Mouse (Mus musculus): ENCODE results near the gene Grasp. TPM values are rescaled to one million over a fixed set of nuclear protein-coding genes. Genes with fewer than 3 reads are reported as not detected.

The Grasp gene
- total RNA-seq, 2 experiments from 2014 or later, result not detected

DNA sequence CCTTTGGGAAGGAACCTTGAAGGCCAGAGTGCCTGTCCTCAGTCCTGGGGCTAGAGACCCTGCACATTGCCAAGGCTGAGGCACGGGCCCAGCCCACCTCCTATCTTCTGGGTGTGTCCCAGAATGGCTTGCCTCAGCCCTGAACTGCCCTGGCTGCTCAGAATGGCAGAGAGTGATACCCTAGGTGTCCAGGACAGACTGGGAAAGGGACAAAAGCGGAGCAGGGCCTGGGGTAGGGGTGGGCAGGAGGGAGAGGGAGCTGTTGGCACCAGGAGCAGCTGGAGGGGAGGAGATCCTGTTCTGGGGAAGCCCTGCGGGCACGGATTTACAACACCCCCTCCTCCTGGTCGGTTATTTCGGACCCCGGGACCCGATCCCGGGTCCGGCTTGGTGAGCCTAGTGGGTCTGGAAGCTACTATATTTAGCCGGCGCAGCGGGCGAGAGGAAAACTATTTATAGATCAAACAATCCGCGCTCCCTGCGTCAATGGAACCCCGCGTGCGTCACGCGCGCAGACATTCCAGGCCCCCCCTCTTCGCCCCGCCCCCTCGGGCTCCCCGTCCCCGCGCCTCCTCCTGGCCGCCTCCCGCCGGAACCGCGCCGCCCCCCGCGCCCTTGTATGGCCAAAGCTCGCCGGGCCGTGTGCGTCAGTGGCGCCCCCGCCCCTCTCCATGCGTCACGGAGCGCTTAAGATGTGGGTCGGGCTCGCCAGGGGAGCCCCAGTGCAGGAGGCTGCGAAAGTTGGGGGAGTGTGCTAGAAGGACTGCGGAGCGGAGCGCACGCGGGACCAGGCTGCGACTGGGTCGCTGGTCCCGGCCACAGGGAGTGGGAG is 42.4 kb downstream of the Grasp start:
- ATAC-seq (replicated peaks; ENCODE audit: low FRiP score, low TSS enrichment, poor library complexity, severe bottlenecking), result peak; percentile 29; the same call in 1 of the 2 replicates

DNA sequence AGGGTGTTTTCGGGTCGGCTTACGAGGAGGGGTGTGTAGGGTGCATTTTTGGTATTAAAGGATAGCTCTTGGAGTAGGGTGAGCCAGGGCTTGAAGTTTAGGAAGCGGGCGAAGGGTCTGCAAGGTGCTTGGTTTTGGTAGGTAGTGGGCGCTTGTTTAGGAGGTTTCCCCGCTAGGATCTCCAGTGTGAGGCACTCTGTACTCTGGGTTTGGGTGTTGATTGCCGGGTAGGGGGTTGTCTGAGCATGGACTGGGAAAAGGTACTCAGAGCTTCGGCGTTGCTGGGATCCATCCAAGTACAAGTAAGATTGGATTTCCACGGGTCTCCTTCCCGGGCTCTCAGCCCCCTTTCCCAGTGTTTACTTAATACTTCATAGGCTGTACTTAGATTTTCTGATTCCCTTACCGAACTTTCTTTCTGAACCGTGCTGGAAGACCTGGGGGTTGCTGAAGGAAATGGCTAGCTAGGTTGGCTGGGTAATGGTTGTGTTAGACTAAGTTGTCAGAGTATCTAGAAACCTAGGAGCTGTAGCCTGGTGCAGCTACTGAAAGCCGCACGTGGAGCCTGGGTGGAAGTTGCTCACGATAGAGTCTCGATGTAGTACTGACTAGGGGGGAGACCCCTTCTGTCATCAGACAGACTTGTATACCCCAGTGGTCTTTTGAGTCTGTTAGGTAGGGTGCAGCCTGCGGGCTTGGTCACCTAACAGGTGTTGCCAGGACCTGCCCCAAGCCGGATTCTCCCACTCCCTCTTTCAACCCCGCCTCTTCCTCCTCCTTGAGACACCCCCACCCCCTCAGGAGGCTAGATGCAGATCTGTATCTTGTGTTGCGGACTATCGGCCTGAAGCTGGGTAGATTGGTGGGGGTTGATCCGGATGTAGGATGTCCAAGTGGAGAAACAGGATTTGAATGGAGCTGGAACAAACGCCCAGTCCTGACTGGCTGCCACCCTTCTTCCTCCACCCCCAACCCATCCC is 43.4 kb downstream of the Grasp start:
- ATAC-seq (replicated peaks; ENCODE audit: low FRiP score, low TSS enrichment, poor library complexity, severe bottlenecking), result no peak

DNA sequence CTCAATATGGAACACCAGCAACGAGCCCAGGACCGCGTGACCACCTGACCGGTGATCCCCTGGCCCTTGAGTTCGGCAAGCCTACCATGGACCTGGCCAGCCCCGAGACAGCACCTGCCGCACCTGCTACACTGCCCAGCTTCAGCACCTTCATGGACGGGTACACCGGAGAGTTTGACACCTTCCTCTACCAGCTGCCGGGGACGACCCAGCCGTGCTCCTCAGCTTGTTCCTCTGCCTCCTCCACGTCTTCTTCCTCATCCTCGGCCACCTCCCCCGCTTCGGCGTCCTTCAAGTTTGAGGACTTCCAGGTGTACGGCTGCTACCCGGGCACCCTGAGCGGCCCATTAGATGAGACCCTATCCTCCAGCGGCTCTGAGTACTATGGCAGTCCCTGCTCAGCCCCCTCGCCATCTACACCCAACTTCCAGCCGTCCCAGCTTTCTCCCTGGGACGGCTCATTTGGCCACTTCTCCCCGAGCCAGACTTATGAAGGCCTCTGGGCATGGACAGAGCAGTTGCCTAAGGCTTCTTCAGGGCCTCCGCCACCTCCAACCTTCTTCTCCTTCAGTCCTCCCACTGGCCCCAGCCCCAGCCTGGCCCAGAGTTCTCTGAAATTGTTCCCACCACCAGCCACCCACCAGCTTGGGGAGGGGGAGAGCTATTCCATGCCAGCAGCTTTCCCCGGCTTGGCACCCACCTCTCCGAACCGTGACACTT is 46.3 kb downstream of the Grasp start:
- ATAC-seq (replicated peaks; ENCODE audit: low FRiP score, low TSS enrichment, poor library complexity, severe bottlenecking), result no peak

- no peak for ATAC-seq (replicated peaks; ENCODE audit: low FRiP score, low TSS enrichment, poor library complexity, severe bottlenecking)
Measured at GRCm38 (mm10) chr15:101271107-101271506, 47.1 kb downstream of the Grasp start.

DNA sequence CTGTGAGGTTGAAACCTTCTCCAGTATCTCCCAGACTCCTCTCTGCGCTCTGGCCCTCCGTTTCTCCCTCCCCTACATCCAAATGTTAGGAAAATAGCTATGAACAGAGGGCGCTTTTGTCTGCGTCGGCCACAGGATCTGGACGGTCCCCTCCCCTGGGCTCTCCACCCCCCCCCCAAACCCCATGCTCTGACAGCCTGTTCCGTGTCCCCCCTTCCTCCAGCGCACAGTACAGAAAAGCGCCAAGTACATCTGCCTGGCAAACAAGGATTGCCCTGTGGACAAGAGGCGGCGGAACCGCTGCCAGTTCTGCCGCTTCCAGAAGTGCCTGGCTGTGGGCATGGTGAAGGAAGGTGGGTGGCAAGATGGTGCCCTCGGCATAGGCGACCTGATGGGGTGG is 47.5 kb downstream of the Grasp start:
- no peak for ATAC-seq (replicated peaks; ENCODE audit: low FRiP score, low TSS enrichment, poor library complexity, severe bottlenecking)

GRCm38 (mm10) chr15:101274380-101274779 is 50.4 kb downstream of the Grasp start:
- no peak for ATAC-seq (replicated peaks; ENCODE audit: low FRiP score, low TSS enrichment, poor library complexity, severe bottlenecking)

GRCm38 (mm10) chr15:101277351-101277899 is 53.4 kb downstream of the Grasp start:
- no peak for ATAC-seq (replicated peaks; ENCODE audit: low FRiP score, low TSS enrichment, poor library complexity, severe bottlenecking)

GRCm38 (mm10) chr15:101278589-101278988 is 54.6 kb downstream of the Grasp start:
- no peak for ATAC-seq (replicated peaks; ENCODE audit: low FRiP score, low TSS enrichment, poor library complexity, severe bottlenecking)

DNA sequence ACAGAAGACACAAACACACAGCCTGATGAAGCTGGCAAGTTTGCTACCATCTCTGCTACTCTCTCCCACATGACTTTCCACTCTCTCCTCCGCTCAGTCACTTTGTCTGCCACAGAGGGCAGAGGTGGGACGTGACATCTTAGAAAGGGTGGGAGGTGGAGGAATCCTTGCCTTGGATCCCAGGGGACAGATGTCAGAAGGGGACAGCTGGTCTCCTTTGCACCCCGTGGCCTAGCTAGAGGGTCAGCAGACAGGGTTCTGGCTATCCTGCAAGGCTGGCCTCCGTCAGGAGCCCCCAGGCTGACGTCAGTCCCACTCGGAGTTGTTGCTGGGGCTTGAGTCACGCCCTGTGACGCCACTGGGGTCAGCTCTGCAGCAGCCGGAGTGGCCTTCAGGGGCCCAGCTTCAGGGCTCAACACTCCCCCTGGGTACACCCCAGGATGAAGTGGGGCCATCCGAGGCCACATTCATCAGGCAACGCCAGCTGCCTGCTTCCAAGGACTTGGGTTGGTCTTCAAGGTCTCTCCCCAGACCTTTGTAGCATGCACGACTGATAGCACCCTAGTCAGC is 55.5 kb downstream of the Grasp start:
- no peak for ATAC-seq (replicated peaks; ENCODE audit: low FRiP score, low TSS enrichment, poor library complexity, severe bottlenecking)

Other genes with a start within 250 kb of the Grasp start
- gene Gm47841, start 176.8 kb upstream of the Grasp start, total RNA-seq (2014; fragmentation: Nextera tagmentation), result not detected in 2 replicates
- gene Gm47841, start 176.8 kb upstream of the Grasp start, total RNA-seq (2017), result not detected in 2 replicates
- gene Fignl2, start 145.6 kb upstream of the Grasp start, total RNA-seq (2014; fragmentation: Nextera tagmentation), result not detected in 2 replicates
- not detected in 2 replicates for gene Fignl2, start 145.6 kb upstream of the Grasp start, total RNA-seq (2017)
- not detected in 2 replicates for gene Ankrd33, start 108.4 kb upstream of the Grasp start, total RNA-seq (2014; fragmentation: Nextera tagmentation)
- not detected in 2 replicates for gene Ankrd33, start 108.4 kb upstream of the Grasp start, total RNA-seq (2017)
- gene Acvrl1, start 95.7 kb upstream of the Grasp start, total RNA-seq (2014; fragmentation: Nextera tagmentation), result not detected in 2 replicates
- gene Acvrl1, start 95.7 kb upstream of the Grasp start, total RNA-seq (2017), result 3.3 TPM in 1 of 2 replicates, not detected in the other
- gene Acvr1b, start 50.1 kb upstream of the Grasp start, total RNA-seq (2014; fragmentation: Nextera tagmentation), result 1.4 and 2.8 TPM in 2 replicates
- gene Acvr1b, start 50.1 kb upstream of the Grasp start, total RNA-seq (2017), result 1.0 and 2.7 TPM in 2 replicates
- gene Nr4a1, start 30.1 kb downstream of the Grasp start, total RNA-seq (2014; fragmentation: Nextera tagmentation), result 0.66 and 3.2 TPM in 2 replicates
- gene Nr4a1, start 30.1 kb downstream of the Grasp start, total RNA-seq (2017), result 15.1 and 16.4 TPM in 2 replicates
- gene Atg101, start 60.1 kb downstream of the Grasp start, total RNA-seq (2014; fragmentation: Nextera tagmentation), result 14.7 and 18.0 TPM in 2 replicates
- 31.7 and 42.1 TPM in 2 replicates for gene Atg101, start 60.1 kb downstream of the Grasp start, total RNA-seq (2017)
- not detected in 2 replicates for gene 6030408B16Rik, start 69.0 kb downstream of the Grasp start, total RNA-seq (2014; fragmentation: Nextera tagmentation)
- not detected in 2 replicates for gene 6030408B16Rik, start 69.0 kb downstream of the Grasp start, total RNA-seq (2017)
- not detected in 2 replicates for gene Krt80, start 146.0 kb downstream of the Grasp start, total RNA-seq (2014; fragmentation: Nextera tagmentation)
- gene Krt80, start 146.0 kb downstream of the Grasp start, total RNA-seq (2017), result 0.57 TPM in 1 of 2 replicates, not detected in the other
- not detected in 2 replicates for gene Krt7, start 186.9 kb downstream of the Grasp start, total RNA-seq (2014; fragmentation: Nextera tagmentation)
- gene Krt7, start 186.9 kb downstream of the Grasp start, total RNA-seq (2017), result 3.2 TPM in 1 of 2 replicates, not detected in the other
- gene Krt87, start 214.6 kb downstream of the Grasp start, total RNA-seq (2014; fragmentation: Nextera tagmentation), result not detected in 2 replicates
- not detected in 2 replicates for gene Krt87, start 214.6 kb downstream of the Grasp start, total RNA-seq (2017)
- gene Krt88, start 223.6 kb downstream of the Grasp start, total RNA-seq (2014; fragmentation: Nextera tagmentation), result not detected in 2 replicates
- gene Krt88, start 223.6 kb downstream of the Grasp start, total RNA-seq (2017), result not detected in 2 replicates
- not detected in 2 replicates for gene Krt81, start 239.6 kb downstream of the Grasp start, total RNA-seq (2014; fragmentation: Nextera tagmentation)
- not detected in 2 replicates for gene Krt81, start 239.6 kb downstream of the Grasp start, total RNA-seq (2017)
- gene Krt86, start 249.3 kb downstream of the Grasp start, total RNA-seq (2014; fragmentation: Nextera tagmentation), result not detected in 2 replicates
- gene Krt86, start 249.3 kb downstream of the Grasp start, total RNA-seq (2017), result not detected in 2 replicates

All from megakaryocyte-erythroid progenitor cell, adult 5-6 weeks (primary cell).